In genomic region chr9:72537086-72537485, GRCm38 (mm10) we compare ENCODE assay signal across 20 mouse cellular contexts. TPM values are rescaled to one million over a fixed set of nuclear protein-coding genes. Genes with fewer than 3 reads are reported as not detected.
A peak's percentile ranks its signal among the peaks of the same experiment; 100 is the strongest.
DNase-seq lines count a peak whose midpoint lies in the region; ATAC-seq and TF ChIP-seq lines count a peak whose summit lies in the region.
"Had no signal": no experiment of that assay in that cellular context is flagged by ENCODE, and none has a peak within 500 bp of the region (broad histone marks: within the 10 kb centered on the region; RNA-seq: fewer than 3 reads in every experiment).

No protein-coding gene starts in this region.

- ATAC-seq in hindbrain, postnatal 0 days = no peak
- ATAC-seq in hindbrain, embryonic 16.5 days = no peak

- H3K27me3 ChIP-seq in hindbrain, postnatal 0 days (ENCODE audit: insufficient read depth, low read length) = no peaks in the 10 kb centered on the region
- H3K27me3 ChIP-seq in hindbrain, embryonic 16.5 days (replicated peaks; ENCODE audit: control insufficient read depth, insufficient read depth, low read length) = no peaks in the 10 kb centered on the region
- H3K27me3 ChIP-seq in forebrain, embryonic 10.5 days (ENCODE audit: poor library complexity, severe bottlenecking) = no peaks in the 10 kb centered on the region
- H3K27me3 ChIP-seq: hindbrain, embryonic 15.5 days; limb, embryonic 15.5 days; midbrain, embryonic 12.5 days; neural tube, embryonic 13.5 days had no signal

- H3K4me3 ChIP-seq in hindbrain, postnatal 0 days (ENCODE audit: low read length) = no peak overlapping the region
- H3K4me3 ChIP-seq in hindbrain, embryonic 16.5 days (ENCODE audit: low read length) = no peak overlapping the region
- no peak overlapping the region for H3K4me3 ChIP-seq in layer of hippocampus, adult 2 months
- no peak overlapping the region for H3K4me3 ChIP-seq in forebrain, embryonic 10.5 days
- H3K4me3 ChIP-seq: hindbrain, embryonic 15.5 days; limb, embryonic 15.5 days; midbrain, embryonic 12.5 days; neural tube, embryonic 13.5 days had no signal

- no peaks in the 10 kb centered on the region for H3K4me1 ChIP-seq in hindbrain, postnatal 0 days (ENCODE audit: insufficient read depth, low read length)
- H3K4me1 ChIP-seq in hindbrain, embryonic 16.5 days (ENCODE audit: control insufficient read depth, insufficient read depth, low read depth, low read length) = no peaks in the 10 kb centered on the region
- peaks cover 22% of the 10 kb centered on the region for H3K4me1 ChIP-seq in forebrain, embryonic 10.5 days
- H3K4me1 ChIP-seq: limb, embryonic 15.5 days had no signal

- no peak for DNase-seq in hindbrain, postnatal 0 days (ENCODE audit: low spot score)
- no peak for DNase-seq in layer of hippocampus, adult 2 months (ENCODE audit: low spot score in 2 of 2)
- DNase-seq in layer of hippocampus, adult 8-10 months (ENCODE audit: low spot score in 2 of 2) = no peak
- DNase-seq in 416B (ENCODE audit: low read depth) (peak; percentile 53), R1 (ENCODE audit: low read depth, low spot score) (peak; percentile 37)
- no peak for DNase-seq in forebrain, embryonic 10.5 days (ENCODE audit: extremely low spot score, low spot score)
- DNase-seq in adrenal gland, adult 8-10 months = no peak
- DNase-seq: adrenal gland, postnatal 14 days; cerebellum, postnatal 14 days; gastrocnemius, postnatal 10 days; heart, adult 18-20 months; heart, postnatal 4 days; layer of hippocampus, postnatal 36 days; lung, embryonic 14.5 days; thymus, postnatal 36 days had no signal

- H3K4me2 ChIP-seq in hindbrain, postnatal 0 days (ENCODE audit: low read depth, low read length) = no peak overlapping the region
- no peak overlapping the region for H3K4me2 ChIP-seq in hindbrain, embryonic 16.5 days (ENCODE audit: low read length)
- H3K4me2 ChIP-seq: hindbrain, embryonic 15.5 days; limb, embryonic 15.5 days; lung, embryonic 14.5 days; midbrain, embryonic 12.5 days; neural tube, embryonic 13.5 days had no signal

- H3K36me3 ChIP-seq in hindbrain, postnatal 0 days (ENCODE audit: insufficient read depth, low read length) = no peaks in the 10 kb centered on the region
- H3K36me3 ChIP-seq in hindbrain, embryonic 16.5 days (ENCODE audit: control insufficient read depth, insufficient read depth, low read length) = no peaks in the 10 kb centered on the region
- peaks cover 13% of the 10 kb centered on the region for H3K36me3 ChIP-seq in forebrain, embryonic 10.5 days (replicated peaks)
- H3K36me3 ChIP-seq: hindbrain, embryonic 15.5 days had no signal

- H3K9me3 ChIP-seq in hindbrain, postnatal 0 days (ENCODE audit: low read length) = no peaks in the 10 kb centered on the region
- H3K9me3 ChIP-seq in hindbrain, embryonic 16.5 days (ENCODE audit: control insufficient read depth, low read length) = no peaks in the 10 kb centered on the region
- no peaks in the 10 kb centered on the region for H3K9me3 ChIP-seq in forebrain, embryonic 10.5 days
- H3K9me3 ChIP-seq: hindbrain, embryonic 15.5 days; limb, embryonic 15.5 days; midbrain, embryonic 12.5 days; neural tube, embryonic 13.5 days had no signal

- H3K27ac ChIP-seq in hindbrain, postnatal 0 days = no peak overlapping the region
- no peak overlapping the region for H3K27ac ChIP-seq in hindbrain, embryonic 16.5 days (ENCODE audit: low read depth, low read length)
- no peak overlapping the region for H3K27ac ChIP-seq in layer of hippocampus, adult 2 months
- H3K27ac ChIP-seq in forebrain, embryonic 10.5 days = no peak overlapping the region
- H3K27ac ChIP-seq: hindbrain, embryonic 15.5 days; limb, embryonic 15.5 days; midbrain, embryonic 12.5 days; neural tube, embryonic 13.5 days had no signal

- H3K9ac ChIP-seq in hindbrain, postnatal 0 days (replicated peaks; ENCODE audit: low read length) = no peak overlapping the region
- H3K9ac ChIP-seq in hindbrain, embryonic 16.5 days (ENCODE audit: low read depth, low read length) = no peak overlapping the region
- H3K9ac ChIP-seq: hindbrain, embryonic 15.5 days; limb, embryonic 15.5 days; lung, embryonic 14.5 days; midbrain, embryonic 12.5 days; neural tube, embryonic 13.5 days had no signal

- TF ChIP-seq CTCF in hindbrain, postnatal 0 days (IDR thresholded peaks at IDR 0.05; ENCODE audit: low read depth) = peak; percentile 7; the same call in 1 of the 2 replicates
- TF ChIP-seq CTCF in layer of hippocampus, adult 2 months (conservative IDR thresholded peaks at IDR 0.05) = peak; percentile 50

- 25% methylated on average over 1 of the region's 1 CpGs for WGBS in hindbrain, postnatal 0 days
- 30% methylated on average over 1 of the region's 1 CpGs for WGBS in hindbrain, embryonic 16.5 days
- WGBS in forebrain, embryonic 10.5 days = 46% methylated on average over 1 of the region's 1 CpGs

RNA-seq across cellular contexts. Expression of gene Rfx7, which starts 5.0 kb away (rescaled TPM):
- total RNA-seq in hindbrain, postnatal 0 days (2014; rRNA removed) = 33.4 and 35.2 TPM in 2 replicates
- polyA plus RNA-seq in hindbrain, postnatal 0 days (2015; fragmentation: Nextera tagmentation; extraction: Ambion mirVana) = 11.9 and 12.5 TPM in 2 replicates
- polyA plus RNA-seq in hindbrain, embryonic 16.5 days (2015; fragmentation: Nextera tagmentation; extraction: Ambion mirVana) = 12.5 and 13.2 TPM in 2 replicates
- 10 to 100 TPM; 21.4 to 21.6 TPM for total RNA-seq in layer of hippocampus, adult 2 months (2021)
- 10 to 100 TPM; 23.1 to 29.5 (median 24.4) TPM for total RNA-seq in layer of hippocampus, adult 8-10 months (2022)
- 16.5 and 16.8 TPM in 2 replicates for polyA plus RNA-seq in forebrain, embryonic 10.5 days (2016; fragmentation: Nextera tagmentation; extraction: Ambion mirVana)
- 10 to 100 TPM; 20.0 to 28.9 (median 23.8) TPM for total RNA-seq in adrenal gland, adult 8-10 months (2022)

RNA-seq across cellular contexts. Expression of gene Tex9, which starts 45.1 kb away (rescaled TPM):
- 13.7 and 16.8 TPM in 2 replicates for total RNA-seq in hindbrain, postnatal 0 days (2014; rRNA removed)
- 41.9 and 44.8 TPM in 2 replicates for polyA plus RNA-seq in hindbrain, postnatal 0 days (2015; fragmentation: Nextera tagmentation; extraction: Ambion mirVana)
- 32.0 and 34.6 TPM in 2 replicates for polyA plus RNA-seq in hindbrain, embryonic 16.5 days (2015; fragmentation: Nextera tagmentation; extraction: Ambion mirVana)
- total RNA-seq in layer of hippocampus, adult 2 months (2021) = 1 to 10 TPM; 6.5 to 7.3 TPM
- total RNA-seq in layer of hippocampus, adult 8-10 months (2022) = 10 to 100 TPM in 2 of 4 experiments, 1 to 10 TPM in 2; 6.8 to 13.8 (median 10.4) TPM
- polyA plus RNA-seq in forebrain, embryonic 10.5 days (2016; fragmentation: Nextera tagmentation; extraction: Ambion mirVana) = 75.5 and 89.5 TPM in 2 replicates
- total RNA-seq in adrenal gland, adult 8-10 months (2022) = 10 to 100 TPM in 2 of 4 experiments, 1 to 10 TPM in 2; 3.9 to 20.1 (median 11.7) TPM

Comparison
In these comparisons a context has a peak if more than half of its experiments do, and no peak if none do; other contexts are left out.
1. DNase-seq: peak in 416B (single experiment) and R1 (single experiment); none in hindbrain, postnatal 0 days (single experiment), layer of hippocampus, adult 2 months (0 of 2), layer of hippocampus, adult 8-10 months (0 of 2), forebrain, embryonic 10.5 days (single experiment) and adrenal gland, adult 8-10 months (single experiment).